Mouse (Mus musculus) liver, embryonic 12.5 days (tissue): ENCODE data around the gene Pde6h. TPM values are rescaled to one million over a fixed set of nuclear protein-coding genes. Genes with fewer than 3 reads are reported as not detected.

Experiments used
- ATAC-seq: fragments of 200-750 bp; cut with Nextera tagmentation; 2 replicates; pipeline ENCODE4 v1.8.0; 2017; ENCODE audit warnings: moderate number of reproducible peaks, mild to moderate bottlenecking, moderate library complexity
- H3K27ac ChIP-seq: fragments of 300-500 bp; sonication (generic); 2 replicates; pipeline ENCODE4 v1.5.1; 2016; ENCODE audit warnings: mild to moderate bottlenecking
- H3K27me3 ChIP-seq: fragments of 300-500 bp; sonication (generic); replicated peaks from 2 replicates; pipeline ENCODE4 v1.6.1; 2016; ENCODE audit warnings: mild to moderate bottlenecking, moderate library complexity
- H3K36me3 ChIP-seq: fragments of 300-500 bp; sonication (generic); 2 replicates; pipeline ENCODE4 v1.6.1; 2016; ENCODE audit warnings: mild to moderate bottlenecking, moderate library complexity
- H3K4me1 ChIP-seq: fragments of 300-500 bp; sonication (generic); 2 replicates; pipeline ENCODE4 v1.6.1; 2016
- H3K4me2 ChIP-seq: fragments of 300-500 bp; sonication (generic); 2 replicates; pipeline ENCODE4 v1.6.1; 2016; ENCODE audit warnings: mild to moderate bottlenecking, moderate library complexity
- H3K4me3 ChIP-seq: fragments of 300-500 bp; sonication (generic); 2 replicates; pipeline ENCODE4 v1.5.1; 2016; ENCODE audit warnings: mild to moderate bottlenecking, moderate library complexity
- H3K9ac ChIP-seq: fragments of 300-500 bp; sonication (generic); 2 replicates; pipeline ENCODE4 v1.6.1; 2016; ENCODE audit warnings: mild to moderate bottlenecking, moderate library complexity
- H3K9me3 ChIP-seq: fragments of 300-500 bp; sonication (generic); replicated peaks from 2 replicates; pipeline ENCODE4 v1.6.1; 2016; ENCODE audit warnings: mild to moderate bottlenecking, moderate library complexity
- WGBS: fragments of 180-500 bp; shearing (Covaris S2); methylation state at CpG from one replicate; pipeline ENCODE4 v1.1.7; 2016; ENCODE audit not compliant: insufficient replicate concordance; 5-methylcytosine and 5-hydroxymethylcytosine counted together
- polyA plus RNA-seq: library from polyadenylated mRNA; unstranded; fragments of >200 nt; fragmentation: Nextera tagmentation; extraction: Ambion mirVana; gene quantifications from 2 replicates; pipeline ENCODE4 v1.2.1, GENCODE M21; 2016

Gene Pde6h
- polyA plus RNA-seq, 1 experiment from 2014 or later = not detected

- H3K4me2 ChIP-seq = peak overlapping the region; percentile 33
- ATAC-seq = 0 out of 2 replicates have a peak, but pooled peaks have one; percentile 42
- no peak overlapping the region for H3K9ac ChIP-seq
- H3K36me3 ChIP-seq = no peaks in the 10 kb centered on the region
- H3K27ac ChIP-seq = no peak overlapping the region
- peaks cover 7% of the 10 kb centered on the region; the same call in 1 of the 2 replicates for H3K4me1 ChIP-seq
- H3K4me3 ChIP-seq = no peak overlapping the region
- WGBS = 34% methylated on average over 11 of the region's 11 CpGs
- 0 out of 2 replicates have a peak, but pooled peaks cover under 1% of the 10 kb centered on the region for H3K27me3 ChIP-seq
- H3K9me3 ChIP-seq = no peaks in the 10 kb centered on the region
Observed at GRCm38 (mm10) chr6:136989824-136990497, 66.3 kb downstream of the Pde6h start.

- Histone ChIP-seq H3K4me1 (peaks cover 7% of the 10 kb centered on the region; the same call in 1 of the 2 replicates), H3K36me3 (no peaks in the 10 kb centered on the region), H3K27ac (no peak overlapping the region), H3K9me3 (no peaks in the 10 kb centered on the region), H3K9ac (no peak overlapping the region), H3K4me2 (no peak overlapping the region), H3K27me3 (0 out of 2 replicates have a peak, but pooled peaks cover 5% of the 10 kb centered on the region), H3K4me3 (no peak overlapping the region)
- ATAC-seq = no peak
- WGBS = 49% methylated on average over 8 of the region's 8 CpGs
Observed at GRCm38 (mm10) chr6:136990557-136990956, 66.9 kb downstream of the Pde6h start.

- WGBS = 43% methylated on average over 4 of the region's 4 CpGs
- no peak for ATAC-seq
- Histone ChIP-seq H3K27ac (no peak overlapping the region), H3K9me3 (no peaks in the 10 kb centered on the region), H3K4me3 (no peak overlapping the region), H3K27me3 (0 out of 2 replicates have a peak, but pooled peaks cover 5% of the 10 kb centered on the region), H3K36me3 (no peaks in the 10 kb centered on the region), H3K4me1 (peaks cover 7% of the 10 kb centered on the region; the same call in 1 of the 2 replicates), H3K9ac (no peak overlapping the region), H3K4me2 (no peak overlapping the region)
Observed at GRCm38 (mm10) chr6:136993574-136993973, 69.9 kb downstream of the Pde6h start.

GRCm38 (mm10) chr6:136995533-136995932, 71.9 kb downstream of the Pde6h start:
- no peak for ATAC-seq
- Histone ChIP-seq H3K36me3 (no peaks in the 10 kb centered on the region), H3K9ac (no peak overlapping the region), H3K27ac (no peak overlapping the region), H3K4me2 (no peak overlapping the region), H3K4me1 (no peaks in the 10 kb centered on the region), H3K27me3 (0 out of 2 replicates have a peak, but pooled peaks cover 5% of the 10 kb centered on the region), H3K9me3 (no peaks in the 10 kb centered on the region), H3K4me3 (no peak overlapping the region)
- WGBS = 51% methylated on average over 8 of the region's 8 CpGs

- Histone ChIP-seq H3K36me3 (no peaks in the 10 kb centered on the region), H3K9me3 (no peaks in the 10 kb centered on the region), H3K4me3 (no peak overlapping the region), H3K4me2 (no peak overlapping the region), H3K4me1 (no peaks in the 10 kb centered on the region), H3K9ac (no peak overlapping the region), H3K27ac (no peak overlapping the region), H3K27me3 (0 out of 2 replicates have a peak, but pooled peaks cover 5% of the 10 kb centered on the region)
- ATAC-seq = no peak
- 56% methylated on average over 5 of the region's 5 CpGs for WGBS
Observed at GRCm38 (mm10) chr6:136996336-136996735, 72.7 kb downstream of the Pde6h start.

GRCm38 (mm10) chr6:136998181-136998580, 74.5 kb downstream of the Pde6h start:
- no peak overlapping the region for H3K27ac ChIP-seq
- ATAC-seq = no peak
- H3K9me3 ChIP-seq = no peaks in the 10 kb centered on the region
- no peaks in the 10 kb centered on the region for H3K4me1 ChIP-seq
- 72% methylated on average over 7 of the region's 7 CpGs for WGBS
- no peak overlapping the region for H3K4me3 ChIP-seq
- no peak overlapping the region for H3K4me2 ChIP-seq
- no peak overlapping the region for H3K9ac ChIP-seq
- H3K27me3 ChIP-seq = 0 out of 2 replicates have a peak, but pooled peaks cover 5% of the 10 kb centered on the region
- H3K36me3 ChIP-seq = no peaks in the 10 kb centered on the region

- no peaks in the 10 kb centered on the region for H3K36me3 ChIP-seq
- H3K9ac ChIP-seq = no peak overlapping the region
- H3K9me3 ChIP-seq = no peaks in the 10 kb centered on the region
- H3K4me1 ChIP-seq = no peaks in the 10 kb centered on the region
- WGBS = 66% methylated on average over 3 of the region's 3 CpGs
- ATAC-seq = no peak
- no peak overlapping the region for H3K4me3 ChIP-seq
- H3K27ac ChIP-seq = no peak overlapping the region
- no peak overlapping the region for H3K4me2 ChIP-seq
- 0 out of 2 replicates have a peak, but pooled peaks cover 5% of the 10 kb centered on the region for H3K27me3 ChIP-seq
Observed at GRCm38 (mm10) chr6:136999009-136999408, 75.4 kb downstream of the Pde6h start.

- H3K4me1 ChIP-seq = no peaks in the 10 kb centered on the region
- H3K27ac ChIP-seq = no peak overlapping the region
- no peak overlapping the region for H3K4me2 ChIP-seq
- H3K36me3 ChIP-seq = no peaks in the 10 kb centered on the region
- no peaks in the 10 kb centered on the region for H3K9me3 ChIP-seq
- no peak for ATAC-seq
- H3K4me3 ChIP-seq = no peak overlapping the region
- WGBS = 80% methylated on average over 15 of the region's 15 CpGs
- no peak overlapping the region for H3K9ac ChIP-seq
- 0 out of 2 replicates have a peak, but pooled peaks cover 5% of the 10 kb centered on the region for H3K27me3 ChIP-seq
Observed at GRCm38 (mm10) chr6:136999707-137000446, 76.2 kb downstream of the Pde6h start.

- no peak overlapping the region for H3K27ac ChIP-seq
- no peak overlapping the region for H3K4me3 ChIP-seq
- no peak overlapping the region for H3K9ac ChIP-seq
- H3K9me3 ChIP-seq = no peaks in the 10 kb centered on the region
- no peak overlapping the region for H3K4me2 ChIP-seq
- H3K27me3 ChIP-seq = no peaks in the 10 kb centered on the region
- ATAC-seq = no peak
- H3K36me3 ChIP-seq = no peaks in the 10 kb centered on the region
- no peaks in the 10 kb centered on the region for H3K4me1 ChIP-seq
- 78% methylated on average over 10 of the region's 10 CpGs for WGBS
Observed at GRCm38 (mm10) chr6:137000706-137001105, 77.1 kb downstream of the Pde6h start.

GRCm38 (mm10) chr6:137001267-137002168, 77.9 kb downstream of the Pde6h start:
- no peak overlapping the region for H3K4me3 ChIP-seq
- no peaks in the 10 kb centered on the region for H3K4me1 ChIP-seq
- H3K36me3 ChIP-seq = no peaks in the 10 kb centered on the region
- H3K27ac ChIP-seq = no peak overlapping the region
- ATAC-seq = no peak
- no peaks in the 10 kb centered on the region for H3K9me3 ChIP-seq
- no peaks in the 10 kb centered on the region for H3K27me3 ChIP-seq
- H3K9ac ChIP-seq = no peak overlapping the region
- 59% methylated on average over 6 of the region's 6 CpGs for WGBS
- H3K4me2 ChIP-seq = no peak overlapping the region

- no peak overlapping the region for H3K27ac ChIP-seq
- no peaks in the 10 kb centered on the region for H3K27me3 ChIP-seq
- no peaks in the 10 kb centered on the region for H3K9me3 ChIP-seq
- 75% methylated on average over 5 of the region's 5 CpGs for WGBS
- H3K36me3 ChIP-seq = no peaks in the 10 kb centered on the region
- no peak overlapping the region for H3K4me3 ChIP-seq
- no peak for ATAC-seq
- H3K4me2 ChIP-seq = no peak overlapping the region
- no peaks in the 10 kb centered on the region for H3K4me1 ChIP-seq
- no peak overlapping the region for H3K9ac ChIP-seq
Observed at GRCm38 (mm10) chr6:137002169-137002514, 78.5 kb downstream of the Pde6h start.
